Mouse (Mus musculus) megakaryocyte, embryonic 14.5 days (primary cell): Measurements from ENCODE around the gene Tipin. TPM values are rescaled to one million over a fixed set of nuclear protein-coding genes. Genes with fewer than 3 reads are reported as not detected.

Experiments used
- H3K27me3 ChIP-seq: replicated peaks from 2 replicates; pipeline ENCODE3; 2012; ENCODE audit warnings: inconsistent platforms
- H3K36me3 ChIP-seq: replicated peaks from 2 replicates; pipeline ENCODE3; 2012; ENCODE audit warnings: low read length, inconsistent platforms, mixed read lengths
- H3K4me1 ChIP-seq: 2 replicates; pipeline ENCODE4 v1.6.1; 2012; ENCODE audit warnings: inconsistent platforms
- H3K4me3 ChIP-seq: replicated peaks from 2 replicates; pipeline ENCODE3; 2012; ENCODE audit warnings: moderate library complexity, mild to moderate bottlenecking, inconsistent platforms
- H3K9me3 ChIP-seq: 2 replicates; pipeline ENCODE4 v1.6.1; 2012; ENCODE audit warnings: inconsistent platforms
- FLI1 ChIP-seq: IDR thresholded peaks from 2 replicates; pipeline ENCODE4 v1.6.1; 2012; ENCODE audit warnings: low read length, inconsistent platforms, mixed read lengths
- GATA1 ChIP-seq: IDR thresholded peaks from 3 replicates; pipeline ENCODE4 v1.6.1; 2012; ENCODE audit warnings: mixed read lengths, low read length, inconsistent platforms, borderline replicate concordance
- polyA plus RNA-seq: library from polyadenylated mRNA; stranded (reverse); fragments of >175 nt; gene quantifications from 2 replicates; pipeline ENCODE4 v1.2.3, GENCODE M21; 2012; ENCODE audit warnings: low replicate concordance; ENCODE audit not compliant: insufficient read depth

Tipin gene
- polyA plus RNA-seq, 1 experiment, result 4.3 TPM

- H3K4me1 ChIP-seq, result peaks cover 75% of the 10 kb centered on the region
- no peaks in the 10 kb centered on the region for H3K9me3 ChIP-seq
- H3K4me3 ChIP-seq, result peak overlapping the region; percentile 72
- TF ChIP-seq FLI1, result no peak
- no peak for TF ChIP-seq GATA1
- no peaks in the 10 kb centered on the region for H3K27me3 ChIP-seq
- peaks cover 32% of the 10 kb centered on the region for H3K36me3 ChIP-seq
Observed at GRCm38 (mm10) chr9:64249371-64249770, 32.0 kb upstream of the Tipin start.

- TF ChIP-seq GATA1, result no peak
- TF ChIP-seq FLI1, result no peak
- Histone ChIP-seq H3K4me1 (peaks cover 70% of the 10 kb centered on the region), H3K4me3 (peak overlapping the region; percentile 73), H3K9me3 (no peaks in the 10 kb centered on the region), H3K36me3 (peaks cover 26% of the 10 kb centered on the region), H3K27me3 (no peaks in the 10 kb centered on the region)
Observed at GRCm38 (mm10) chr9:64250111-64250730, 31.2 kb upstream of the Tipin start.

GRCm38 (mm10) chr9:64252591-64253020 lies 28.8 kb upstream of the Tipin start:
- Histone ChIP-seq H3K4me1 (peaks cover 49% of the 10 kb centered on the region), H3K9me3 (no peaks in the 10 kb centered on the region), H3K27me3 (no peaks in the 10 kb centered on the region), H3K4me3 (peak overlapping the region; percentile 99), H3K36me3 (peaks cover 7% of the 10 kb centered on the region)
- TF ChIP-seq FLI1, result no peak
- TF ChIP-seq GATA1, result no peak

GRCm38 (mm10) chr9:64253021-64253904 lies 28.1 kb upstream of the Tipin start, which contains the start of gene Map2k1:
Map2k1 (minus strand) TSS chr9:64253631.
- H3K27me3 ChIP-seq, result no peaks in the 10 kb centered on the region
- TF ChIP-seq GATA1, result no peak
- no peak for TF ChIP-seq FLI1

GRCm38 (mm10) chr9:64255422-64255821 lies 26.0 kb upstream of the Tipin start:
- H3K9me3 ChIP-seq, result no peaks in the 10 kb centered on the region
- TF ChIP-seq FLI1 (no peak), GATA1 (no peak)
- no peaks in the 10 kb centered on the region for H3K27me3 ChIP-seq
- no peak overlapping the region for H3K4me3 ChIP-seq
- peaks cover 27% of the 10 kb centered on the region for H3K4me1 ChIP-seq
- peaks cover 2% of the 10 kb centered on the region for H3K36me3 ChIP-seq

More at GRCm38 (mm10) chr9:64253021-64253904, 28.1 kb upstream of the Tipin start, which contains the start of gene Map2k1:
- peaks cover 45% of the 10 kb centered on the region for H3K4me1 ChIP-seq
- H3K36me3 ChIP-seq, result peaks cover 6% of the 10 kb centered on the region
- no peaks in the 10 kb centered on the region for H3K9me3 ChIP-seq
- peak within 1 kb of the TSS; percentile 99 for H3K4me3 ChIP-seq

- no peaks in the 10 kb centered on the region for H3K36me3 ChIP-seq
- TF ChIP-seq GATA1, result no peak
- no peak for TF ChIP-seq FLI1
- H3K9me3 ChIP-seq, result no peaks in the 10 kb centered on the region
- peaks cover 19% of the 10 kb centered on the region for H3K4me1 ChIP-seq
- H3K27me3 ChIP-seq, result no peaks in the 10 kb centered on the region
- no peak overlapping the region for H3K4me3 ChIP-seq
Observed at GRCm38 (mm10) chr9:64256204-64256603, 25.2 kb upstream of the Tipin start.

GRCm38 (mm10) chr9:64259906-64260305 lies 21.5 kb upstream of the Tipin start:
- no peaks in the 10 kb centered on the region; the same call in 1 of the 2 replicates for H3K4me1 ChIP-seq
- no peak for TF ChIP-seq GATA1
- no peak for TF ChIP-seq FLI1
- H3K27me3 ChIP-seq, result no peaks in the 10 kb centered on the region

GRCm38 (mm10) chr9:64261023-64261422 lies 20.4 kb upstream of the Tipin start:
- no peak overlapping the region for H3K4me3 ChIP-seq
- H3K9me3 ChIP-seq, result peaks cover 5% of the 10 kb centered on the region
- no peaks in the 10 kb centered on the region; the same call in 1 of the 2 replicates for H3K4me1 ChIP-seq
- H3K36me3 ChIP-seq, result no peaks in the 10 kb centered on the region
- no peak for TF ChIP-seq FLI1
- TF ChIP-seq GATA1, result no peak
- no peaks in the 10 kb centered on the region for H3K27me3 ChIP-seq

More at GRCm38 (mm10) chr9:64259906-64260305, 21.5 kb upstream of the Tipin start:
- Histone ChIP-seq H3K36me3 (no peaks in the 10 kb centered on the region), H3K9me3 (peaks cover 5% of the 10 kb centered on the region), H3K4me3 (no peak overlapping the region)

GRCm38 (mm10) chr9:64264813-64265212 lies 16.6 kb upstream of the Tipin start:
- Histone ChIP-seq H3K4me3 (no peak overlapping the region), H3K36me3 (no peaks in the 10 kb centered on the region), H3K9me3 (peaks cover 5% of the 10 kb centered on the region), H3K27me3 (no peaks in the 10 kb centered on the region), H3K4me1 (peaks cover 4% of the 10 kb centered on the region; the same call in 1 of the 2 replicates)
- TF ChIP-seq FLI1, result no peak
- no peak for TF ChIP-seq GATA1

- Histone ChIP-seq H3K36me3 (no peaks in the 10 kb centered on the region), H3K4me1 (peaks cover 12% of the 10 kb centered on the region), H3K4me3 (no peak overlapping the region), H3K27me3 (peaks cover 2% of the 10 kb centered on the region), H3K9me3 (no peaks in the 10 kb centered on the region)
- TF ChIP-seq GATA1 (no peak), FLI1 (no peak)
Observed at GRCm38 (mm10) chr9:64267231-64267630, 14.2 kb upstream of the Tipin start.
